Mouse (Mus musculus) small intestine, adult 2 months (tissue): ENCODE measurements around the gene Arid5a.

Source experiments
- CTCF ChIP-seq: fragments of 200-500 bp; IDR thresholded peaks from 2 replicates; pipeline ENCODE4 v1.5.1; 2012; ENCODE audit warnings: low read depth, mild to moderate bottlenecking, control low read depth, inconsistent platforms, low read length, moderate library complexity, mixed read lengths; ENCODE audit not compliant: insufficient replicate concordance, insufficient read length; ENCODE audit errors: extremely low read depth
- POLR2A ChIP-seq: fragments of 200-500 bp; IDR thresholded peaks from 2 replicates; pipeline ENCODE4 v1.6.1; 2012; ENCODE audit warnings: low read depth, mild to moderate bottlenecking, control low read depth, inconsistent platforms, low read length, moderate library complexity

- TF ChIP-seq POLR2A, result no peak
- TF ChIP-seq CTCF, result no peak
Measured at GRCm38 (mm10) chr1:36352351-36352750, 44.8 kb downstream of the Arid5a start.
